Mouse (Mus musculus) heart, embryonic 11.5 days (tissue): ENCODE data around the gene Pole2. TPM values are rescaled to one million over a fixed set of nuclear protein-coding genes. Genes with fewer than 3 reads are reported as not detected.

ENCODE experiments used
- ATAC-seq: fragments of 200-750 bp; cut with Nextera tagmentation; replicated peaks from 2 replicates; pipeline ENCODE4 v1.8.0; 2017; ENCODE audit warnings: moderate library complexity; ENCODE audit not compliant: insufficient number of reproducible peaks, low FRiP score, low TSS enrichment
- H3K27ac ChIP-seq: fragments of 300-500 bp; sonication (generic); 2 replicates; pipeline ENCODE4 v1.5.1; 2014; ENCODE audit warnings: mild to moderate bottlenecking, low read depth, low read length
- H3K27me3 ChIP-seq: fragments of 300-500 bp; sonication (generic); 2 replicates; pipeline ENCODE4 v1.6.1; 2014; ENCODE audit warnings: mild to moderate bottlenecking, low read length, mixed read lengths; ENCODE audit not compliant: control insufficient read depth, insufficient read depth
- H3K36me3 ChIP-seq: fragments of 300-500 bp; sonication (generic); 2 replicates; pipeline ENCODE4 v1.6.1; 2014; ENCODE audit warnings: mild to moderate bottlenecking, low read length, moderate library complexity, mixed read lengths; ENCODE audit not compliant: control insufficient read depth, insufficient read depth
- H3K4me1 ChIP-seq: fragments of 300-500 bp; sonication (generic); 2 replicates; pipeline ENCODE4 v1.6.1; 2014; ENCODE audit warnings: low read length; ENCODE audit not compliant: control insufficient read depth, insufficient read depth
- H3K4me2 ChIP-seq: fragments of 300-500 bp; sonication (generic); 2 replicates; pipeline ENCODE4 v1.6.1; 2014; ENCODE audit warnings: mild to moderate bottlenecking, moderate library complexity
- H3K4me3 ChIP-seq: fragments of 300-500 bp; sonication (generic); 2 replicates; pipeline ENCODE4 v1.5.1; 2014; ENCODE audit warnings: low read depth, low read length
- H3K9ac ChIP-seq: fragments of 300-500 bp; sonication (generic); 2 replicates; pipeline ENCODE4 v1.6.1; 2014; ENCODE audit warnings: mild to moderate bottlenecking, low read depth, low read length, moderate library complexity
- H3K9me3 ChIP-seq: fragments of 300-500 bp; sonication (generic); replicated peaks from 2 replicates; pipeline ENCODE4 v1.6.1; 2016; ENCODE audit warnings: low read length; ENCODE audit not compliant: control insufficient read depth
- WGBS: fragments of 180-500 bp; shearing (Covaris S2); extraction: QIAGEN DNeasy Blood & Tissue Kit; methylation state at CpG from one replicate; pipeline ENCODE4 v1.1.7; 2014; ENCODE audit not compliant: insufficient replicate concordance; 5-methylcytosine and 5-hydroxymethylcytosine counted together
- polyA plus RNA-seq: library from polyadenylated mRNA; unstranded; fragments of >200 nt; fragmentation: Nextera tagmentation; extraction: Ambion mirVana; gene quantifications from 2 replicates; pipeline ENCODE4 v1.2.1, GENCODE M21; 2014

Pole2 gene
- polyA plus RNA-seq, 1 experiment from 2014 or later: 20.7 TPM

DNA sequence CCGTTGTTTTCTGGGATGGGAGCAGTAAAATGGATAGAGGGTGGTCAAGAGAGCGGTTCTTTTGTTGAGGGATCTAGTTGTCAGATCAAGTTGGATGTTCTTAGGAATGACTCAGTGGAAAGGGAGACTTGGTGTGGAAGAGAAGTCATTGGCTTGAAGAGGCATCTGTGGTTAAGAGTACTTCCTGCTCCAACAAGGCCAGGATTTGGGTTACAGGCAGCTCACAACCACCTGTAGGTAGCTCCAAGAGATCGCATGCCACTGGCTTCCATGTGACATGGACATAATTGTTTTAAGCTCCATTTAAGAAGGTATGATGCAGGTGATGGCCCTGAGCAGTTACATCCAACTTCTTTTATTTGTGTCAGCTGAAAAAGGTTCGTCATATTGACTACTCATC lies 21.8 kb upstream of the Pole2 start:
- no peaks in the 10 kb centered on the region for H3K9me3 ChIP-seq
- no peak overlapping the region for H3K4me3 ChIP-seq
- no peak for ATAC-seq
- no peak overlapping the region for H3K27ac ChIP-seq
- H3K36me3 ChIP-seq: no peaks in the 10 kb centered on the region
- no peak overlapping the region for H3K4me2 ChIP-seq
- H3K9ac ChIP-seq: no peak overlapping the region
- H3K27me3 ChIP-seq: no peaks in the 10 kb centered on the region
- H3K4me1 ChIP-seq: no peaks in the 10 kb centered on the region
- 82% methylated on average over 4 of the region's 4 CpGs for WGBS

- H3K27ac ChIP-seq: peak overlapping the region; percentile 89
- peak overlapping the region; percentile 67 for H3K4me2 ChIP-seq
- no peaks in the 10 kb centered on the region for H3K36me3 ChIP-seq
- ATAC-seq: peak; percentile 82
- H3K27me3 ChIP-seq: no peaks in the 10 kb centered on the region
- H3K9me3 ChIP-seq: no peaks in the 10 kb centered on the region
- under 1% methylated on average over 63 of the region's 64 CpGs for WGBS
- peak overlapping the region; percentile 78 for H3K4me3 ChIP-seq
- 0 out of 2 replicates have a peak, but pooled peaks cover 3% of the 10 kb centered on the region for H3K4me1 ChIP-seq
- peak overlapping the region; percentile 91 for H3K9ac ChIP-seq
Observed at GRCm38 (mm10) chr12:69241771-69242431, 13.9 kb upstream of the Pole2 start.

DNA sequence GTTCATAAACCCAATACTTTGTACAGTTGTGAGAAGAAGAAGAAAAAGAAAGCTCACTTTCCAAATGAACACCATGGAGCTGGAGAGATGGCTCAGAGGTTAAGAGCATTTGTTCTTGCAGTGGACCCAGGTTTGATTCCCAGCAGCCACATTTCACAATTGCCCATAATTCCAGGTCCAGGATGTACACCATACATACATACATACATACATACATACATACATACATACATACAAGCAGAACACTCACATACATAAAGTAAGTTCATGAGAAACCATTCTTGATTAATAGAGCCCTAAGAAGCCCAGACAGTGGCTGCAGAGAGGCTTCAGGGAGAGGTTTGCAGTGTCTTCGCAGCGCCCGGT lies 13.4 kb upstream of the Pole2 start:
- ATAC-seq: no peak
- Histone ChIP-seq H3K4me1 (0 out of 2 replicates have a peak, but pooled peaks cover 3% of the 10 kb centered on the region), H3K9ac (peak overlapping the region; percentile 91), H3K27ac (peak overlapping the region; percentile 89), H3K27me3 (no peaks in the 10 kb centered on the region), H3K9me3 (no peaks in the 10 kb centered on the region), H3K36me3 (no peaks in the 10 kb centered on the region), H3K4me3 (peak overlapping the region; percentile 78), H3K4me2 (peak overlapping the region; percentile 67)
- 0% methylated on average over 3 of the region's 3 CpGs for WGBS

GRCm38 (mm10) chr12:69240876-69241275 lies 12.9 kb upstream of the Pole2 start, which contains the start of gene Klhdc1:
Gene Klhdc1, plus strand, starts transcription at chr12:69241176.
- H3K4me2 ChIP-seq: peak within 1 kb of the TSS; percentile 67
- no peak for ATAC-seq
- WGBS: 65% methylated on average over 6 of the region's 6 CpGs

DNA sequence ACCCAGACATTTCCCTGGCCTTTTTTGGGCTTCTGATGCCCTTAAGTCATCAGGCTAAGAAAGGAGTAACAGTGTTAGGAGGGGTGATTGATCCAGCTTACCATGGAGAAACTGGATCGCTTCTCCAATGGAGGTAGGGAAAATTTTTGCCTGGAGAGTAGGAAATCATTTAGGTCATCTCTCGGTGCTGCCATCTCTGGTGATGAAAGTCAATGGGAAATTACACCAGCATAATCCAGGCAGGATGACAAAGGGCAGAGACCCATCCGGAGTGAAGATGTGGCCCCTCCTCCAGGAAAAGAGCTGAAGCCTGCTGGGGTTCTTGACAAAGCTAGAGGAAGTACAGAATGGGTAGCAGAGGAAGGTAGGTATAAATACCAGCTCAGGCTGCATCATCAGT lies 10.3 kb upstream of the Pole2 start:
- H3K9me3 ChIP-seq: no peaks in the 10 kb centered on the region
- no peak overlapping the region for H3K4me3 ChIP-seq
- 0 out of 2 replicates have a peak, but pooled peaks cover 3% of the 10 kb centered on the region for H3K4me1 ChIP-seq
- WGBS: 36% methylated on average over 3 of the region's 3 CpGs
- no peaks in the 10 kb centered on the region for H3K27me3 ChIP-seq
- no peaks in the 10 kb centered on the region for H3K36me3 ChIP-seq
- H3K4me2 ChIP-seq: no peak overlapping the region
- H3K9ac ChIP-seq: no peak overlapping the region
- no peak overlapping the region for H3K27ac ChIP-seq
- no peak for ATAC-seq

More at GRCm38 (mm10) chr12:69240876-69241275, 12.9 kb upstream of the Pole2 start, which contains the start of gene Klhdc1:
- Histone ChIP-seq H3K9ac (peak within 1 kb of the TSS; percentile 91), H3K27me3 (no peaks in the 10 kb centered on the region), H3K4me1 (0 out of 2 replicates have a peak, but pooled peaks cover 3% of the 10 kb centered on the region), H3K9me3 (no peaks in the 10 kb centered on the region), H3K36me3 (no peaks in the 10 kb centered on the region), H3K27ac (peak within 1 kb of the TSS; percentile 89), H3K4me3 (peak within 1 kb of the TSS; percentile 78)

DNA sequence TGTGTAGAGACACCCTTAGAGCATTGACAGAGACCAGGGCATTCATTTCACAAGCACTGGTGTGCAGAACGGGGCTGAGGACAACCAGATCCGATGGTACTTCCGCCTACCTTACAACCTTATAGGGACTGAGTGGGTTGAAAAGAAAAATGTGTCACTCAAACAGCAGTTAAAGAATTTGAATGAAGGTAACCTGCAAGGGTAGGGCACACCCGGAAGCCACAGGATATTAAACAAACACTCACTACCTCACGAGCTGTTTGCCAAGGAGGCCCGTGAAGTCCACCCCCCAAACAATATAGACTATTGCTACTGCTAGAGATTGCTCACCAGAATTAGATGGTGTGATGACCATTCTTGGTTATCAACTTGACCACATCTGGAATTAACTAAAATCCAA lies 7.8 kb upstream of the Pole2 start:
- no peaks in the 10 kb centered on the region for H3K4me1 ChIP-seq
- no peaks in the 10 kb centered on the region for H3K27me3 ChIP-seq
- H3K9me3 ChIP-seq: no peaks in the 10 kb centered on the region
- H3K4me3 ChIP-seq: no peak overlapping the region
- H3K36me3 ChIP-seq: no peaks in the 10 kb centered on the region
- WGBS: 78% methylated on average over 6 of the region's 6 CpGs
- no peak overlapping the region for H3K9ac ChIP-seq
- no peak overlapping the region for H3K4me2 ChIP-seq
- no peak for ATAC-seq
- H3K27ac ChIP-seq: no peak overlapping the region

DNA sequence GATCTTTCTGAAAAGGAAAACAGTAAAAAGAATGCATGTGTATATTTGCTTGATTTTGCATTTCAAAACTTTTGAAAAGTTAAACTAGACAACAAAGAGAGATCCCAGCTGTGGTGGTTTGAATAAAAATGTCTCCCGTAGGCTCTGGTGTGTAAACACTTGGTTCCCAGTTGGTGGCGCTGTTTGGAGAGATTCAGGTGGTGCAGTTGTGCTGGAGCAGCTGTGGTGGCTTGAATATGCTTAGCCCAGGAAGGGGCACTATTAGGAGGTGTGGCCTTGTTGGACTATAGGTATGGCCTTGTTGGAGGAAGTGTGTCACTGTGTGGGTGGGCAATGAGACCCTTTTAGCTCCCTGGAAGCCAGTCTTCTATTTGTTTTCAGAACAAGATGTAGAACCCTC lies 1.3 kb upstream of the Pole2 start:
- Histone ChIP-seq H3K27me3 (no peaks in the 10 kb centered on the region), H3K4me3 (no peak overlapping the region), H3K9ac (no peak overlapping the region), H3K27ac (no peak overlapping the region), H3K4me2 (no peak overlapping the region), H3K36me3 (no peaks in the 10 kb centered on the region), H3K4me1 (peaks cover 4% of the 10 kb centered on the region; the same call in 1 of the 2 replicates), H3K9me3 (no peaks in the 10 kb centered on the region)
- no peak for ATAC-seq
- WGBS: 75% methylated on average over 2 of the region's 2 CpGs

DNA sequence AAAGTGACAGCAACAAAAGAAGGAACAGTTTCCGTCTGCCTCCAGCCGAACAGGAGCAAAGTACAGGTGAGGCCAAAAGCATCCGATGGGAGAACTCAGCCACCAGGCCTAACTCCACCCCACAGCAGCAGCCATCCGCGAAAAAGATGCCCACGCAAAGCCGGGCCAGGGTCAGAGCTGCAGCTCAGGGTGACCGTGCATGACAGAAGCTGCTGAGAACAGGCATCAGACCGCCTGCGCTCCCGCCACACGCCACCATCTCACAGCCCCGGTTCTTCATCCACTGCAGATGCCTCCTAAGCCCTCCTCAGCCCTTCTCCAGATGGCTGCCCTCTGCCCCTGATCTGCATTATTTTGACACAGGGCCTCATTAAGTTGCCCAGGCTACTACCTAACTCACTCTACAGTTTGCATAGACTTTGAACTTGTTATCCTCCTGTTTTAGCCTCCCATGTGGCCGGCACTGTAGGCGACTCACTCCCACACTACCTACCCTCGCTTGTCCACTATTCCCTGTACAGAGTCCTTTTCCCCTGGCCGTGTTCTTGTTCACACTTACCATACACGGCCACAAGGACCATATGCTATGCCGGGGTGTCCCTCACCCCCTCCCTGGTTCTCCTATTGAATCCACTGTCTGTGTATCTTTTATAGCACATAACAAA lies 7.2 kb downstream of the Pole2 start:
- Histone ChIP-seq H3K4me2 (no peak overlapping the region), H3K9ac (no peak overlapping the region), H3K27ac (no peak overlapping the region), H3K4me1 (no peaks in the 10 kb centered on the region), H3K36me3 (peaks cover 12% of the 10 kb centered on the region), H3K4me3 (no peak overlapping the region), H3K9me3 (no peaks in the 10 kb centered on the region), H3K27me3 (no peaks in the 10 kb centered on the region)
- 91% methylated on average over 19 of the region's 19 CpGs for WGBS
- ATAC-seq: no peak
